Mouse (Mus musculus) spleen, adult 2 months (tissue): ENCODE results near the gene Cfap77. TPM values are rescaled to one million over a fixed set of nuclear protein-coding genes. Genes with fewer than 3 reads are reported as not detected.
A peak's percentile ranks its signal among the peaks of the same experiment; 100 is the strongest.

Source experiments
- DNase-seq, 2 experiments: peaks; one replicate each; pipeline versions ENCODE4 v3.0.0 to v3.0.0-alpha.2; 2012 to 2021; ENCODE audit warnings: low spot score in 2 of 2, low read depth in 1 of 2
- H3K27ac ChIP-seq: fragments of 200-500 bp; 2 replicates; pipeline ENCODE4 v1.5.1; 2012; ENCODE audit warnings: low read length, inconsistent platforms; ENCODE audit not compliant: insufficient read depth
- H3K27me3 ChIP-seq: fragments of 200-500 bp; 2 replicates; pipeline ENCODE4 v1.6.1; 2012; ENCODE audit warnings: mild to moderate bottlenecking, moderate library complexity, low read length, inconsistent platforms; ENCODE audit not compliant: control insufficient read depth, insufficient read depth
- H3K36me3 ChIP-seq: fragments of 200-500 bp; 2 replicates; pipeline ENCODE4 v1.6.1; 2012; ENCODE audit warnings: mild to moderate bottlenecking, low read length, inconsistent platforms; ENCODE audit not compliant: control insufficient read depth, insufficient read depth
- H3K4me1 ChIP-seq: fragments of 200-500 bp; 2 replicates; pipeline ENCODE4 v1.6.1; 2011; ENCODE audit warnings: inconsistent platforms; ENCODE audit not compliant: control insufficient read depth, insufficient read depth, insufficient read length
- H3K4me3 ChIP-seq: fragments of 200-500 bp; 2 replicates; pipeline ENCODE4 v1.5.1; 2011; ENCODE audit warnings: mild to moderate bottlenecking, inconsistent platforms; ENCODE audit not compliant: insufficient read depth, insufficient read length; ENCODE audit errors: extremely low read depth
- CTCF ChIP-seq: fragments of 200-500 bp; IDR thresholded peaks from 2 replicates; pipeline ENCODE4 v1.5.1; 2011; ENCODE audit warnings: mild to moderate bottlenecking, inconsistent platforms; ENCODE audit not compliant: insufficient read depth, insufficient read length, insufficient replicate concordance; ENCODE audit errors: extremely low read depth
- POLR2A ChIP-seq: fragments of 200-500 bp; IDR thresholded peaks from 2 replicates; pipeline ENCODE4 v1.6.1; 2011; ENCODE audit warnings: low read depth, low read length, inconsistent platforms
- WGBS: fragments of 180-500 bp; shearing (Covaris S2); methylation state at CpG from one replicate; pipeline ENCODE4 v1.1.7; 2018; 5-methylcytosine and 5-hydroxymethylcytosine counted together
- polyA plus RNA-seq: library from polyadenylated mRNA; depleted of rRNA; stranded (reverse); fragments of >200 nt; gene quantifications from 2 replicates; pipeline ENCODE4 v1.2.3, GENCODE M21; 2012

The Cfap77 gene
- polyA plus RNA-seq, 1 experiment: 0.29 TPM

DNA sequence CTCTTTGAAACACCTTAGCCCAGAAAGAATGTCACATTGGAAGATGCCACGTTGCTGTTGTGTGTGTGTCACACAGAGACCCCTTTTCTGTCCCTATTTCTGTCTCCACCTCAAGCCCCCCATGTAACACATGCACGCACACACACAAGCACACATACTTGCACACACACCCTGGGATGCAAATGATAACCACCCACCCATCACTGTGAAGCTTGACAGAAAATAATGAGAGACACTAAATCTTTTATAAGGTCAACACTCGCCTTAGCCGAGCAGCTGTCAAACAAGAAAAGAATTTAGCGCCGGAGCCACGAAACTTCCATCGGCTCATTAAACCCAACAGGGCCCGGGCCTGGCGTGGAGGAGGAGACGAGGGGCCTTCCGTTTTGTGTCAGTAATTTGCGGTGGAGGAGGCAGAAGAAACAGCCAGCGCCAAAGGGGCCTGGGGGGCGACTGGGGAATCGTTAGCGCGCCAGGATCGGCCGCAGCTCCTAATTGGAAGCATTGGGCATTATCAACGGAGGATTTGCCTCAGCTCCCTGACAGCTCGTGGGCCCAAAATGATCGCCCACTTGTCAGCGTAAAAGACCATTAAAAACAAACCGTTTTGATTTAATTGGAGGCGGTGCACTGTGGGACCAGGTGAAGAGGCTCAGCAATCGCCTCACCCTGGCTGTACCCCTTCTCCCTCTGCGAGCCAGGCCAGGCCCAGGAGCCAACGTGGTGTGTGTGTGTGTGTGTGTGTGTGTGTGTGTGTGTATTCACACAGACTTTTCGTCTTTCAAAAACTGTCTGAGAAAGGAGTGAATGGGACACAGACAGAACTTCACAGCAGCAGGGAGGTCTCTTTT lies 111.0 kb downstream of the Cfap77 start:
- H3K4me3 ChIP-seq: no peak overlapping the region
- H3K36me3 ChIP-seq: no peaks in the 10 kb centered on the region
- H3K27me3 ChIP-seq: no peaks in the 10 kb centered on the region
- no peak overlapping the region for H3K27ac ChIP-seq
- 77% methylated on average over 30 of the region's 30 CpGs for WGBS
- DNase-seq: no peak
- TF ChIP-seq POLR2A (no peak), CTCF (no peak)
- no peaks in the 10 kb centered on the region for H3K4me1 ChIP-seq

DNA sequence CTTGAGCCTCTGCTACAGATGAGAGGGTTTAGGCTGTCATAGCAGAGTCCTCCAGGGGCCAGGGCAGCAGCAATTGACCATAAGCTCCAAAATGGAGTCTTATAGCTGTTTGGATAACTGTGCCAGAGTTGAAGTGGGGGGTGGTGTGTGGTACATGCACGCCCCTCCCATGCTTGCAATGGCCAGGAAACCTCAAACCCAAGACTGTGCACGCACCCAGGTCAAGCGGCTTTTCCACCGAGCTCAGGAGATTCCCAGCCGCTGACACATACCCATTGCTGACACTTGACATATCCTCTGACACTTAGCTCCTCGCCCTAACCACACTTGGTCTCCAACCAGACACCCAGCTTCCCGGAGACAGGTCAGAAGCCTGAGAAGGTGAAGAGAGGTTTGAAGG lies 115.9 kb downstream of the Cfap77 start:
- Histone ChIP-seq H3K27me3 (no peaks in the 10 kb centered on the region; the same call in 1 of the 2 replicates), H3K36me3 (no peaks in the 10 kb centered on the region), H3K4me1 (no peaks in the 10 kb centered on the region), H3K27ac (no peak overlapping the region), H3K4me3 (no peak overlapping the region)
- 51% methylated on average over 7 of the region's 7 CpGs for WGBS
- TF ChIP-seq CTCF (no peak), POLR2A (no peak)
- no peak for DNase-seq

DNA sequence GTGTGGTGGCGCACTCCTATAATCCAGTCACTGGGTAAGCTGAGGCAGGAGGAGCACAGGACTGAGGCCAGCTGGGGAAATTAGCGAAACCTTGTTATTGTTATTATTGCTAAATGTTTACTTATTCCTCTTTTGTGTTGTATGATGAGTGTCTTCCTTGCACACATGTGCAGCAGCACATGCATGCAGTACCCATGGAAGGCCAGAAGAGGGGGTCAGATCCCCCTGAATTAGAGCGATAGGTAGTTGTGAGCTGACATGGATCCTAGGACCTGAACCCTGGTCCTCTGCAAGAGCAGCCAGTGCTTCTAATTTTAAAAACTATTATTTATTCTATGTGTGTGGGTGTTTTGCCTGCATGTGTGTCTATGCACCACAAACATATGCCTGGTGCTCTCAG lies 124.3 kb downstream of the Cfap77 start:
- 94% methylated on average over 3 of the region's 3 CpGs for WGBS
- Histone ChIP-seq H3K27ac (no peak overlapping the region), H3K4me3 (no peak overlapping the region), H3K27me3 (no peaks in the 10 kb centered on the region), H3K4me1 (no peaks in the 10 kb centered on the region), H3K36me3 (no peaks in the 10 kb centered on the region)
- TF ChIP-seq POLR2A (no peak), CTCF (no peak)
- DNase-seq: no peak

DNA sequence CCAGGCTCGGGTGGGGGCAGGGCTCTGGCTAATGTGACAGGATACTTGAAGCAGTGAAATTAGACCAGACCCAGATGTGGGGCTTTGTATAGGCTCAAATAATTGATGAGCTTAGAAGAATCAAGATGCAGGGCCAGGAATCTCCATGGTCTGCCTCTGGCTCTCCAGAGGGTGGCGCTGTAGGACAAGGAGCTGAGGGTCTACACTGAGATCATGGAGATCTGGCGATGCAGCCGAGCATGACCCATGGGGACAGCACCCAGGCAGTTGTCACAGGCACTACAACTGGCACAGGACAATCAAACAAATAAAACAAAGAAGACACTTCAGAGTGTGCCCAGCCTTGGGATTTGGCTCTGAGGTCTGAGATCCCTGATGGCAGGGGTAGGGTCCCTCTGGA lies 131.0 kb downstream of the Cfap77 start:
- peaks cover 2% of the 10 kb centered on the region; the same call in 1 of the 2 replicates for H3K27me3 ChIP-seq

DNA sequence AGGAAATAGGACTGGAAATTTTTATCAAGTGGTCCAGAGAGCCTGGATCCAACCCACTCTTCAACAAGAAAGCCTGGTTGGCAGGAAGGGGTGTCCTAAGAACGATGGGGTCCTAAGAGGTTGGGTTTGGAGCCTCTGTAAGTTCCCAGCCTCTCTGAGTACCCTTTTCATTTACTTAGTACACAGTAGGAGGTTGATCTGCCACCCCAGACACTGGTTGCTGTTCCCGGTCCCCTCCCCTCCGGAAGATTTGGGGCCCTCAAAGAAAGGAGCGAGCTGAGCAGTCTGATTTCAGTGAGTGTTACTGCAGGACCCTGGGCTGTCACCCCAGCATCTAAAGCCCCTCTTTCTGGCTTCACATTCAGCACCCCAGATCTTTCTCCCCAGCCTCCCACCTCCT lies 135.9 kb downstream of the Cfap77 start:
- Histone ChIP-seq H3K27ac (no peak overlapping the region), H3K36me3 (no peaks in the 10 kb centered on the region), H3K27me3 (peaks cover 30% of the 10 kb centered on the region), H3K4me1 (peaks cover 8% of the 10 kb centered on the region), H3K4me3 (no peak overlapping the region)
- no peak for TF ChIP-seq CTCF
- TF ChIP-seq POLR2A: no peak
- DNase-seq: no peak
- WGBS: 4% methylated on average over 4 of the region's 4 CpGs

More for the DNA sequence above, 131.0 kb downstream of the Cfap77 start:
- Histone ChIP-seq H3K27ac (no peak overlapping the region), H3K4me3 (no peak overlapping the region), H3K4me1 (no peaks in the 10 kb centered on the region), H3K36me3 (no peaks in the 10 kb centered on the region)
- DNase-seq: peak; percentile 11 to 35
- 7% methylated on average over 4 of the region's 4 CpGs for WGBS
- TF ChIP-seq POLR2A: no peak
- peak; percentile 48; the same call in 1 of the 2 replicates for TF ChIP-seq CTCF

DNA sequence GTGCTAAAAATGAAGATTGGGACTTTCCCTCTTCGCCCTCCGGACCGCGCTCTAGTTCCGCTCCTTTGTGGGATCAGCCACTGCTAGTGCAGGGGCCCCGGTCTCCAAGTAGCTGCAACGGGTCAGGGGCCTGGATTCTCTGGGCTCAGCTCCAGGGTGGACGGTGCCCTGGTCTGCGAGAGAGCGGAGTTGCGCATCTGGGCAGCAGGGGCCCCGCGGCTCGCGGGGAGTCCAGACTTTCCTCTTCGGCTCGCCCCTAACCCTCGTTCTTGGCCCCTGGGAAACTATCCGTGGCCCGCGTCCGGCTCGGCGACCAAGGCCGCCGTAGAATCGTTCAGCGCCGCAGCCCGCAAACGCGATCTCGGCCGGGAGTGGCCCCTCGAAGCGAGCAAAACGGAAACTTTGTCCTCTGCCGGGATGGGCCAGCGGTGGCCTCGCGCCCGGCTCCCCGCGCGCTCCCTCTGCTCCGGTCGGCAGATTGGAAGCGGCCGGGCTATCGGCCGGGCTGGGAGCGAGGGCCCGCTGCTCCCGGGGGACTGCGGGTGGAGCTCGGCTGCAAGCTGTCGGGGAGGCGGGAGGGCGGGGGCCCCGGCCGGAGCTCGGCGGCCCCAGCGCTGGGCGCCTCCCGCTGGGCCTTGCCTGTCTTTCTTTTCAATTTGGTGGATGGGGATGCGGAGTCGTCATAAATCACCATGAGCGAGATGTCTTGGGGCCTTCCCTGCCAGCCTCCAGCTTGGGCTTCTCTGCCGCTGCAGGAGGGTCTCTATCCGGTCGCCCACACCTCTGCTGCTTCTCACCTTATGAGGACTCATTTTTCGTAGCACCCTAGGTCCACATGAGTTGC lies 137.1 kb downstream of the Cfap77 start:
- H3K4me3 ChIP-seq: no peak overlapping the region
- 4% methylated on average over 71 of the region's 73 CpGs for WGBS
- DNase-seq: no peak
- no peak overlapping the region for H3K27ac ChIP-seq
- no peaks in the 10 kb centered on the region for H3K36me3 ChIP-seq
- peaks cover 34% of the 10 kb centered on the region for H3K27me3 ChIP-seq
- TF ChIP-seq POLR2A (no peak), CTCF (no peak)
- peaks cover 8% of the 10 kb centered on the region for H3K4me1 ChIP-seq
